ENCODE assay signal across 16 mouse cellular contexts in genomic region chr10:70049771-70050170, GRCm38 (mm10). TPM values are rescaled to one million over a fixed set of nuclear protein-coding genes. Genes with fewer than 3 reads are reported as not detected.
A peak's percentile ranks its signal among the peaks of the same experiment; 100 is the strongest.
DNase-seq lines count a peak whose midpoint lies in the region.
"Had no signal": no experiment of that assay in that cellular context is flagged by ENCODE, and none has a peak within 500 bp of the region (broad histone marks: within the 10 kb centered on the region; RNA-seq: fewer than 3 reads in every experiment).

No protein-coding gene starts in this region.

- DNase-seq in urinary bladder, adult 18-20 months (ENCODE audit: low spot score in 2 of 2): peak; percentile 33 to 67
- DNase-seq in urinary bladder, postnatal 10 days (ENCODE audit: low spot score): no peak
- DNase-seq in urinary bladder, postnatal 14 days (ENCODE audit: low spot score): peak; percentile 66
- no peak for DNase-seq in urinary bladder, adult 2 months (ENCODE audit: low spot score)
- peak; percentile 51 to 62 for DNase-seq in urinary bladder, postnatal 36 days (ENCODE audit: low spot score in 2 of 2)
- no peak for DNase-seq in urinary bladder, postnatal 25 days (ENCODE audit: low spot score)
- DNase-seq: adrenal gland, adult 2 months; adrenal gland, adult 8-10 months; adrenal gland, postnatal 10 days; adrenal gland, postnatal 14 days; adrenal gland, postnatal 25 days; adrenal gland, postnatal 36 days; B cell, adult 2 months; cerebellum, adult 11 months; cerebellum, adult 11-12 months; cerebellum, adult 18-20 months had no signal

RNA-seq across cellular contexts. Expression of gene Ccdc6, which starts 47.1 kb away (rescaled TPM):
- 37.9 and 45.4 TPM in 2 replicates for polyA plus RNA-seq in urinary bladder, adult 2 months (2012; rRNA removed)

Comparison
In these comparisons a context has a peak if more than half of its experiments do, and no peak if none do; other contexts are left out.
1. DNase-seq: peak in urinary bladder, adult 18-20 months (2 of 2), urinary bladder, postnatal 14 days (single experiment) and urinary bladder, postnatal 36 days (2 of 2); none in urinary bladder, postnatal 10 days (single experiment), urinary bladder, adult 2 months (single experiment) and urinary bladder, postnatal 25 days (single experiment).